Mouse (Mus musculus) embryo, embryonic 10 days (tissue): ENCODE data around the gene Gm42421.

Experiments
- DNase-seq: peaks from one replicate; pipeline ENCODE4 v3.0.0-alpha.2; 2015; ENCODE audit warnings: low spot score

Gm42421 gene

DNA sequence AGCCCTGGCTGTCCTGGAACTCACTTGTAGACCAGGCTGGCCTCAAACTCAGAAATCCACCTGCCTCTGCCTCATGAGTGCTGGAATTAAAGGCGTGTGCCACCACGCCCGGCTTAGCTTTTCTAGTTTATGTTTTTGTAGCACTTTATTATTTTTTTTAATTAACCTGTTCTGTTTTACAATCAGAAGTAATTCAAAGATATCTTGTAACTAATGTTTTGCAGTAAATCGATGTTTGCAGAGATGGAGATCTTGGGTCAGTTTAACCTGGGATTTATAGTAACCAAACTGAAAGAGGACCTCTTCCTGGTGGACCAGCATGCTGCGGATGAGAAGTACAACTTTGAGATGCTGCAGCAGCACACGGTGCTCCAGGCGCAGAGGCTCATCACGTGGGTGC, at the start of gene Gm42421:
Gene Gm42421, plus strand, starts transcription at position 301 of the 400 bp plus-strand sequence.
- DNase-seq, result no peak

DNA sequence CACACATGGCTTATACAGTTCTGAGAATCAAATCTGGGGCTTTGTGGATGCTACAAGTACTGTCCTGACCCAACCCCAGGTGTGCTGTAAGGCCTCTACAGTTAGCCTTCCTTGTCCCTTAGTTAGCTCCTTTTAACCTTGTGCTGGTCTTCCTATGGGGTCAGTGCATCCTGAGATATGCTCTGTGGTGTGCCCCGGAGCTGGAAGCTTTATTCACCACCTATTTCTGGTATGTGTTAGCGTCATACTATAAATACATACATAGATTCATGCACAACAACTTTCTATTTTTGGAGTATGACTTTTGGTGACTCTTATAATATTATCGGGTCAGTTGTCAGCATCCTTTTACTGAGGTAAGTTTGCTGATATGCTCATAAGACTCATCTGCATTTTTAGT, 42.7 kb upstream of the Gm42421 start:
- DNase-seq, result no peak

DNA sequence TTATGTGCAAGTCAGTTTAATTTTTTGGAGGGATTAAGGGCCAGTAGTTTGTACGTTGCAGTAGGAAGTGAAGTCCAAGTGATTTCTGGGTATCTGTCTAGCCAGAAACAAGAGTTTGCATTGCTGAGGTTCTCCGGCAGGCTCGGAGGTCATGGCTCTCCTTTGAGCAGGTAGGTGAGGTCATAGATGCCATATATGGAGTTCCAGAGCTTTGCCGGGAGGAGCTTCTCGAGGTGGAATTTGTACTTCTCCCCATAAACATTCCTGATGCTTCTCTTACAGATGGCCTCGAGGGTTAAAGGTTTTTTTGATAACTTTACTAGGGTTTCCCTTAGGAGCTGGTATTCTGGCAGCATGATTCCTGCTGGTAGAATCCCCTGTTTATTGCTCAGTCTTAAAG, 37.2 kb upstream of the Gm42421 start:
- DNase-seq, result no peak

DNA sequence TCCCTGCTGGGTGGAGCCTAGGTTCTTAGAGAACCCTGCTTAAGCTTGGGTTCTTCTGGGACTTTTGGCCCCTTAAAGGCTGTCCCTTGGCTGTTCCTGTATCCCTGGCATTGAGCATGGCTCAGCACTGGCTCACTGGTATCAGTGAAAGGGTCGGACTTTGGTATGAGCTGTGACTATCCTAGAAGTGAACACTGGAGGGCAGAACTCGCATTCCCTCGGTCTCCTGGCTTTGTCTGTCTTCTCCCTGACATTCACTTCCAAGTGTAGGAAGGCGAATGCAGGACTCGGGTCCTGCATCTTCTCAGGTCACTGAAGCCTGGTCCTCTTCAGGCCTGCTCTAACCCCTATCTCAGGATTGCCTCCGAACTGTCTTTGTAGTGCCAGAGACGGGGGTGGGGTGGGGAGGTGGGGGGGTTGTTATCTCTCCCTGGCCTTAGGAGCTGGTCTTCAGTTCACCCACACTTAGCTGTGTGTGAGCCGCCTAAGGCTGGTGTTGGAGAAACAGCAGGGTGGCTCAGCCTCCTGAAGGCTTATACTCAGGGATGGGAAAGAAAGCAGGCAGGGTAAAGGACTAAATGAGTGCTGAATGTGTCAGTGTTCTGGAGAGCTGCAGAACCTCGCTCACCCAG, 35.6 kb upstream of the Gm42421 start:
- DNase-seq, result peak; percentile 13

DNA sequence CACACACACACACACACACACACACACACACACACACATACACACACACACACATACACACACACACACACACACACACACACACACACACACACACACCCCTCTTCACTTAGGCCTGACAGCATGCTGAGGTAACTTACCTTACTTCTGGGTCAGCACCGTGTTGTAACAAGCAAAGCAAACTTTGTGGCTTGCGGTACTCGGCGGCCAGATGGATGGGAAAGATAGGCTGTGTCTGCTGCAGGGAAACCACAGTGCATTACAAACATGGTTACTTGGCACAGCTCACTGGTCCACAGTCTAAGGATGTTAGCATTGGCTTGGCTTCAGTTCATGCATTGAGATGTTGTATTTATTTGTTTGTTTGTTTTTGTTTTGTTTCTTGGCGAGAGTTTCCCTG, 34.6 kb upstream of the Gm42421 start:
- DNase-seq, result no peak

DNA sequence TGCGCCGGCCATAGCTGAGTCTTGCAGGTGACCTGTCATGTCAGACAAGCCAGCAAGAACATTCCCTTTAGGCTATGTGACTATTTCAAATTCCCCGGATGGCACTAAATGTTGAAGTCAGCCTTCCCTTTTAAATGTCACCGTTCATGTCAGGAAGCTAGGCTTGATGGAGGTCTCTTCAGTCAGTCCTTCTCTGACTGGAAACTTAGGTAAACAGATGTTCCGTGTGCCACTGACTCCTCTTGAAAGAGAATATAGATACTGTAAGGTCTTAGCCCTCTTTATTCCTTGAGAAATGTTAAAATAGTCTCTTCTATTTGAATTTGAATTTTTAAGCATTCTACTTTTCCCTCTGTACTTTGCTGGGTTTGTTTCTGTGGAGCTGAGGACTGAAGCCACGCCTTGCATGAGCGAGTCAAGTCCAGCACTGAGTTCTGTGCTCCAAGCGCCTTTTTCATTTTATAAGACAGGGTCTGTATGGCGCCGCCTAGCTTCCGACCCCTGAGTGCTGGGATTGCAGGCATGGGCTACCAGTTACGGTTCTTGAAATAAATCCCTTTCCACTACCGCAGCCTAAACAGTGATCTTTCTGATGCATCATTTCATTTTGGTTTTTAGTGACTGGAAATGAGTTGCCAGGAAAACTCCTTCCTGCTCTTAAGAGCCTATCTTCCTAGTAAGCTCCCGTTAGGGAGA, 30.2 kb upstream of the Gm42421 start, which contains the start of gene Ankrd61:
Gene Ankrd61, minus strand, starts transcription at position 51 of the 696 bp plus-strand sequence.
- DNase-seq, result no peak

DNA sequence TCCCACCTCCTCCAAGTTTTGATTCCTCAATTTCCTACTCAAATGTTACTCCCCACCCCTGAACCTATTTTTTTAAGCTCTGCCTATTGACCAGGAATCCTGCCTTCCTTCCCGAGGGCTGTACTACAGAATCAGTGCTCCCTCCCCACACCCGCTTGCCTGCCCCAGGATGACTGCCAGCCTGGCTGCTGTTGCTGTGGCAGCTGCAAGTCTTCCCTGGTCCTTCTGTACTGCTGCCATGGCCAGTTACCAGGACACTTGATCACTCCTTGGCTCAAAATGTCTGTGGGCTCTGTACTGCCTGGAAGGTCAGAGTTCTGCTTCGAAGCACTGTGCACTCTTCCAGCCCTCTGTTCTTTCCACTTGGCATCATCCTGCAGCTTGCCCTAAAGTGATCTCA, 25.9 kb upstream of the Gm42421 start:
- DNase-seq, result no peak

DNA sequence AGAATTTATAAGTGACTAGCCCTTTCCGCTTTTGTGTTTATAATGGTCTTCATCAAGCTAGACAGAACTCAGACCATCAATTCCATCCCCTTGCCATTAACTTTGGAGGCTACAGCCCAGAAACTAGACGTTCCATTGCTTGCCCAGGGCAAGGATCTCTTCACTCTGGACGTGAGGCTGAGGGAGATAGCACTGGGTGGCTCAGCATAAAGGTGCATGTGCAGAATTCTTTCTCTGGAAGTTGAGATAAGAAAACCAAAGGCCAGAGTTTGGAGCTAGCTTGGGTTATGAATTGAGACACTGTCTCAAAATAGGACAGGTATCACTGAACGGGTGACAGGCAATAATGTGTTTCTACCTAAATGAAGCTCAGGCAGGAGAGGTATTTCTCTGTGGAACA, 24.2 kb upstream of the Gm42421 start:
- no peak for DNase-seq

DNA sequence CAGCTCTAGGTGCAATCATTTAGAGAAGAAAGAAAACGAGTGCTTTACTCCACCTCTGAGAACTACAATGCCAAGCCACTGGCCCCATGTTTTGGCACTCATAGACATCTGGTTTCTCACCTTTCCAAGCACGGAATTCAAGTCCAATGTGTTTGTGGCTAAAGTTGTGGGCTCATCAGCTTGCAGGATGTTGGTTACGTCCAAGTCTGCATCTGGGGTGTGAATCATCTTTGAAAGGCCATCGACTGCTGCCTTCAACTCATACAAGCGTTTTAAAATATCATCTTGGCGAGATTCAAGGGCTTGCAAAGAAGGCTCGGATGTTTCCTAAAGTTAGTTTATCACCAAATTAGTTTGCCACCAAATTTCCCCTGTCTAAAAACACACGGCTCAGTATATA, 21.5 kb upstream of the Gm42421 start:
- DNase-seq, result no peak

DNA sequence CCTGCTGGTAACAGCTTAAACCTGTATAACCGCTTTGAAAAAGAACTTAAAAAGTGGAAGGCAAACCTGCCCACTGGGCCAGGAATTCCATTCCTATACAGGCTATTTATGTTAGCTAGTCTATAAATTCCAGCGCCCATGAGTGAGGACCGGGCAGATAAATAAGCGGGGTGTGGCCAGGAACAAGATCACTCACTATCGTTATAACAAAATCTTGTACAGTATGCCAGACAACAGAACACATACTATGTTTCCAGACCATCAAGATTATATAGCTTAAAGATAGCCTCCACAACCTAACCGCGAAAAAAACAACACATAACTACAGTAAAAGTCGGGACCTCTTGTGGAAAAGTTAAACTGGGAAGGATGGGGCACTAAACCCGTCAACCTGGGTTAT, 19.0 kb upstream of the Gm42421 start:
- DNase-seq, result no peak

DNA sequence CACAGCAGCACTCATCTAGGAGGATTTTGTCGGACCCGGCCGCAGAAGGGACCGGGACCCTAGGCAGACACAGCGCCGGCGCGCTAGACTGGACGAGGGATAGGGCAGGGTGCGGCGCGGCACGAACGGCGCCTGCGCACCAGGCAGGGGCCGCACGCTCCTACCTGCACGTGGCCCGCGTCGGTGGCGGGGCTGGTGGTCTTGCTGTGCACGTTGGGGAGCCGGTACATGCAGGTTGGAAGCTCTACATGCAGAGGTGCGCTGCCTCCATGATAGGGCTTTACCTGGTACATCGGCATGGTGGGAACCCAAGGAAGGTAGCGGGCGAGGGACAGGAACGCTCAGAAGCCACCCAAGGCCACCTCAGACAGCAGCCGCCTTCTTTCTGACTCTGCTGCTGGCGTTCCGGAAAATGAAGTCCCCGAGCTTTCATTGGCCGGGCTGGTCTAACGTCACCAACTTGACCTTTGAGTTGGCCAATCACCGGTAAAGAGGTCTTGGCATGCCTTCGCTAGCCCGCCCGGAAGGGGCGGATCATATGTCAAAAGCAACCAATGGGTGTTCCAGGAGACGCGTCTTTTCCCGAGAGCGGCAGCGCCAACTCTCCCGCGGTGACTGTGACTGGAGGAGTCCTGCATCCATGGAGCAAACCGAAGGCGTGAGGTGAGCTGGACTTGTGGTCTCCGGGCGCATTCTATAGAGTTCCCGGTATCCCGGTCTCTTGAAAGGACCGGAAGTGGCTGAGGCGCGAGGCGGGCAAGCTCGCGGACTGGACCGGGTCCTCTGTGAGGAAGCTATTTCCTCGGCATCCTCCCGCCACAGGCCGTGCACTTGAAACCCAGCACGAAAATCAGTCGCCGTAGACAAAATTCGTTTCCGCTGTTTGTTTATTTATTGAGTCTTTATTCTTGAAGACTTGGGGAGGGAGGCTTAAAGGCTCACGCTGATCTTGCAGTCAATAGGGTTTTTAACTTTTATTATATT, 18.3 kb upstream of the Gm42421 start, which contains the start of the genes Aimp2 and Pms2:
Gene Aimp2, minus strand, starts transcription at position 431 of the 984 bp plus-strand sequence.
Gene Pms2, plus strand, starts transcription at position 548 of the 984 bp plus-strand sequence.
- DNase-seq, result peak; percentile 98

DNA sequence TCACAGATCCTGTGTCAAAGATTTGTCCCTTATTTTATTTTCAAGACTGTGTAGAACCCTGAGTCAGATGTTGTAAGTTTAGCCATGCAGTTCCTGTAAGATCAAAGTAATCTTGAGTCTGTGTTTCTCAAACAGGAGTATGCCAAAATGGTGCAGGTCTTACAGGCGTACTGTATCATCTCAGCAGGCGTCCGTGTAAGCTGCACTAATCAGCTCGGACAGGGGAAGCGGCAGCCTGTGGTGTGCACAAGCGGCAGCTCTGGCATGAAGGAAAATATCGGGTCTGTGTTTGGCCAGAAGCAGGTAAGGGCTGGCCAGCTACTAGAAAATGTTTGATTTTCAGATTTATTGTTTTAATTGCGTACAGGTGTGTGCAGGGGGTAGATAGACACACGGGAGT, 11.8 kb upstream of the Gm42421 start:
- DNase-seq, result no peak

DNA sequence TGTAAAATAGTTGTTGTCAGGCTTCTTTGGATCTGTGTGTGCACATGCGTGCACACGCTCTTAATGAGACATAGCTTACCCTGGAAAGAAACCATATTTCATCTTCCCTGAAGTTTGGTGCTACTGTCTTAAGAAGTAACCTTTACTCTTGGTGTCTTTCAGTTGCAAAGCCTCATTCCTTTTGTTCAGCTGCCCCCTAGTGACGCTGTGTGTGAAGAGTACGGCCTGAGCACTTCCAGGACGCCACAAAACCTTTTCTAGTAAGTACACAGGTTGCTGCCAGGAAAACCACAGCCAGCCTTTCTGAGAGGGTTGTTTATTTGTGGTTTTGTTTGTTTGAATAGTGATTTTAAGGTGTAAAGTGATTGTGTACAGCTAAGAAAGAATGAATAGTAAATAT, 10.6 kb upstream of the Gm42421 start:
- peak; percentile 74 for DNase-seq

DNA sequence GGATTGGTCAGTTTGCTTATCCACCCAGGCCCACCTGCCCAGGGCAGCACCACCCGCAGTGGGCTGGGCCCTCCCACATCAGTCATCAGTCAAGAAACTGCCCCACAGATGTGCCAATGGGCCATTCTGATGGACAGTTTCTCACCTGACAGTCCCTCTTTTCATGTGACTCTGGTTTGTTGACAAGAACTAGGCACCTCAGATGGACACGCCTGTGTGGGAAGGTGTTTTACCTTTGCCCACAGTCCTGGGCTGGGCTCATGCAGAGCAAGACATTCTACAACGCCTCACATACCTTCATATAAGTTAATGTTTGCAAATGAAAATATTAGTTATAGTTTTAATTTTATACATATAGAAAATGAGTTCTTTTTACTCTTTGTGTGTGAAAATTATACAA, 9.9 kb upstream of the Gm42421 start:
- DNase-seq, result no peak

DNA sequence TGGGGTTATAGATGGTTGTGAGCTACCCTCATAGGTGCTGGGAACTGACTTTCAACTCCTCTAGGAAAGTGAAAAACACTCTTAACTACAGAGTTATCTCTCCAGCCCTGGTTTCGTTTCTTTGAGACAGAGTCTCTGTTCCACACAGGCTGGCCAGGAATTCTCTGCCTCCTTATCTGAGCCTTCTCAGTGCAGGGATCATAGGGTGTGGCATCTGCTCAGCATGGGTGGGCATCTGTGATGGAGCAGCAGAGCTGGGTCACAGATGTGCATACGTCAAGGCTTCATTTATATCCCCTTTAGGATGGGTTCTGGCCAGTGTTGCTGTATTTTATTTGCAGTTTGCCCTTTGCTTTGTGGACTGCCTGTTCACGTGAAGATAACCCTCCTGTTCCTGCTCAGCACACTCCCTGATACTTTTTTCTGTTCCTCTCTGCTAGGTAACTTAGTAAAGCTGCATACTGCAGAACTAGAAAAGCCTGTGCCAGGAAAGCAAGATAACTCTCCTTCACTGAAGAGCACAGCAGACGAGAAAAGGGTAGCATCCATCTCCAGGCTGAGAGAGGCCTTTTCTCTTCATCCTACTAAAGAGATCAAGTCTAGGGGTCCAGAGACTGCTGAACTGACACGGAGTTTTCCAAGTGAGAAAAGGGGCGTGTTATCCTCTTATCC, 3.1 kb upstream of the Gm42421 start:
- DNase-seq, result no peak

DNA sequence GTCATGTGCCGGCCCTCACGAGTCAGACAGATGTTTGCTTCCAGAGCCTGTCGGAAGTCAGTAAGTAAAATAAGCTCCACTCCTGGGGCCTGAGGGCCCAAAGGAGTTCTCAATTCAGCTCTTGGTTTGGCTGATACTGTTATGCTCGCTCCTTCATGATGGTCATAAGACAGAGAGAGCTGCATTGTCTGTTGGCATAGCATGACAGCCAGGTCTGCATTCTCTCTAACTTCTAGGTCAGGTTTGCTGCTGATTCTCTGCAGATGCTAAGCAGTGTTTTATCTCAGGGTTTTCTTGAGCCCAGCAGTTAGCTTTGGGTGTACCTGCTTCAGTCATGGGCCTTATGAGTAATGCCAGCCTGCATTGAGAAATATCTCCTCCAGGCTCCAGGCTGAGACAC, 1.3 kb downstream of the Gm42421 start:
- DNase-seq, result no peak

DNA sequence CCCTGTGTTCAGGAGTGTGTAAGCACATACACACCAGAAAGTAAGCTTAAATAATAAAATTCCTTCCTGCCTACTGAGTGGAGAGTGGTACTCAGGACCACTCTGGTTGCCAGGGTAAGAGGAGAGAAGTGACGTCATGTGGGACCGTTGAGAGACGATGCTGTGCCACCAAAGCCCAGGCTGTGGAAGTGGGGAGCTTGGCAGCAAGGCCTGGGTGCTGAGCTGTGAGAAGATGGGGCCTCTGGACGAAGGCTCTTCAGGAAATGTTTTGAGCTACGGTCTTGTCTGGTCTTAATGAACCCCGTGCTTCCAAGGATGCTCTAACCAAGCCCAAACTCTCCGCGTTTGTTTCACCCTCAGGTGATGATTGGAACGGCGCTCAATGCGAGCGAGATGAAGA, 2.7 kb downstream of the Gm42421 start:
- no peak for DNase-seq

DNA sequence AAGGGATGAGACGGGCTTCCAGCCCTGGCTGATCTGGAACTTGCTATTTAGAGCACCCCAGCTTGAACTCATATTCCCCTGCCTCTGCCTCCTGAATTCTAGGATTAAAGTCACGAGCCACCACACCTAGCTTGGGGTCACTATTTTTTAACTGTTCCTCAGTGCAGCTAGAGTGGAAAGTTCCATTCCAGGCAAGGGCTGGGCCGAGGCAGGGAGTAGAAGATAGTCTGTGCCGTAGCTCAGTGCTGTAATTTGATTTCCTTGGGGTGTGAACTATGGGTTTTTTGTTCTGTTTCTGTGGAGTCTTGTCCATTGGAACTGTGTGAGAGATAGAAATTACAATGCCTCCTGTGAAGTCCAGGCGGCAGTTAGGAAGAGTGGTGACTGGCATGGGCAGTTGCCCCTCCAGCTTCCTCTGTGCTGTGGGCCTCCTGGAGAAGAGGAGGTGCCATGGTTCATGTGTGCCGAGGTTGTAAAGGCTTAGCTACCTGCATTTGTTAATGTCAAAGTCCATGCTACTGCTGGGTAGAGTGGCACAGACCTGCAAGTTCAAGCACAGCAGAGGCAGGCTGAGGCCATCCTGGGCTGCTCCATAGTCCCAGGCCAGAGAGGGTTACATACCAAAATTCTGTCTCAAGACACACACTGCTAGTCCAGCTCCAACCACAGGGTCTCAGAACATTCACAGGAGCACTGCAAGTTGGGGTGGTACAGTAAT, 4.0 kb downstream of the Gm42421 start:
- DNase-seq, result no peak

DNA sequence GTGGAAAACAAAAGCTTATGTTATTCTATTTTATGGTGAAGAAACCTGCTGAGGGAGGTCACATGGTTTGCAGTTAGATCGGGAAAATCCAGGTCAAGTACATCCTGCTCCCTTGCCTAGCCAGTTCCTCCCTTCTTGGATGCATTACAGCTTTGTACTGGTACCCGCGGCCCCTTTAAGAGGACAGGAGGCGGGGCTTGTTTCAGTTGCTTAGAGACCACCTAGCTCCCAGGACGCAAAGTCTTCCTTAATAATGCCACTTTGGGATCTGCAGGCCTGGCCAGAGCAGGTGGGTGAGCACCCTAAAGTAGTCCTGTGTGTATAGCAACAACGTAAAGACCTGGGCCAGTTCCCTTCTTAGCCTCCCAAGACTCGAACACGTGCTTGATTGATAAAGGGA, 4.9 kb downstream of the Gm42421 start, which contains the start of gene Rsph10b:
Gene Rsph10b, plus strand, starts transcription at position 205 of the 400 bp plus-strand sequence.
- DNase-seq, result peak; percentile 47

DNA sequence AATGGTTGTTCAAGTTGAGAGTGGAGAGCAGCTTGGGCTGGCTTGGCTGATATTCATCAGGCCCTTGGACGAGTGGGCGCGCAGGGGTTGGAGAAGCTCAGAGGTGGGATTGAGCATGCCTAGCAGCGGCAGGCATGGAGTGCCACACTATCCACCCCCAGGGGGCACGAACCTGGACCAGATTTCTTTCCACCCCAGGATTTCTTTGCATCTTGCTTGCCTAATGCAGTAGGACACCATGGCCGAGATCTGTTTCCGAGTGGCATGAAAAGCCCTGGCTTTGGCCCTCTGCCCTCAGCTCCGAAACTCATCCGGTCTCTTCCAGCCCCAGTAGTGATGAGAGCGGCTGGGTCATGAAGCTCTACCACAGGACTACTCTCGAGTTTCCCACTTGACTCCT, 5.4 kb downstream of the Gm42421 start:
- no peak for DNase-seq

DNA sequence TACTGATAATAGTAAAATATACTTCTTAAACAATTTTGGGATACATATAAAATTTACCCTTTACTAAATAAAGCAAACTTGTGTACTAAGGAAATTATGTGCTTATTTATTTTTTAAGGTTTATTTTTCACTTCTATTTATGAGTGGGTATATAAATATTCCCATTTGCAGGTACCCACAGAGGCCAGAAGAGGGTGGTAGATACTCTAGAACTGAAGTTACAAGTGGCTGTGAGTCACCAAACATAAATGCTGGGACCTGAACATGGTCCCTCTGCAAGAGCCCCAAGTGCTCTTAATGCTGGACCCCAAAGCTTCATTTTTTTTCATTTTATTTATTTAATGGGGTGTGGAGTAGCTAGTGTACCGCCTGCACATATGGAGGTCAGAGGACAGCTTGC, 5.9 kb downstream of the Gm42421 start:
- no peak for DNase-seq
